Mouse (Mus musculus): ENCODE data around the gene Ccdc36. TPM values are rescaled to one million over a fixed set of nuclear protein-coding genes. Genes with fewer than 3 reads are reported as not detected.

The Ccdc36 gene
- polyA plus RNA-seq, 1 experiment from 2014 or later: not detected

DNA sequence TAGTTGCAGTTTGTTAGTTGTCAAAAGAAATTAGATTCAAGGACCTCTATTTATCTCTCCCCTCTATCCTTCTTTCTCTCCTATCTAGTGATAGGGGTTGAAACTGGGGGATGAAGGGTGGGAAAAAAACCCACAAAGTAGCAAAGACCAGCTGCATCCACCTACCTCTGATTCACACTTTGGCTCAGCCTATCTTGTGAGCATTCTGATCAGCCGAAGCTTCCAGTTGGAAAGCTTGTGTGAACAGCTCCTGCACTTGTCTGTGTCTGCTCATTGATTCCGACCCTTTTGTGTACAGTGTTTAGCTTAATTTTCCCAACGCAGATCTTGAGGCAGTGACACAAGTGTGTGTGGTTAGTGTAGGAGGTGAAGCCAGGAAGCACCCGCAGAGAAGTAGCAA is 25.2 kb upstream of the Ccdc36 start:
- Histone ChIP-seq H3K4me3 (ENCODE audit: inconsistent target) (no peak overlapping the region), H3K27ac (no peak overlapping the region), H3K36me3 (ENCODE audit: inconsistent target) (no peaks in the 10 kb centered on the region), H3K79me2 (ENCODE audit: inconsistent target) (no peaks in the 10 kb centered on the region)
- WGBS (ENCODE audit: missing documents): 45% methylated on average over 4 of the region's 4 CpGs

DNA sequence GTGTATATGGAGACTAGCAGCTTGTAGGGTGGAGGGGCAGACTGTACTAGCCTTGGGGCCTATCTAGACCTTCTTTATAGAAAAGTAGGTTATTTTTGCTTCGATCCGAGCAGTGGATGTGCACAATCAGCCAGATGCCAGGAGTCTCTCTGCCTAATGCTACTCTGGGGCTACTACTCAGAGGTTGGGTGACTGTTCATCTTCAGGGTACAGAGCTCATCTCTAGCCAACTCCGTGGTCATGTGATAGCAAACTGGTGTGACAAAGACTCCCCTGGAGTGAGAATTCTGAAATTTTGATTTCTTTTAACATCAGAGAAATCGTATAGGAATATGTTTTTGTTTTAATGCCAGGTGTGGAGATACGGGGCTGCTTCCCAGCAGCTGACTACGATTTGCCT is 24.6 kb upstream of the Ccdc36 start:
- Histone ChIP-seq H3K4me3 (ENCODE audit: inconsistent target) (no peak overlapping the region; the same call in 1 of the 2 replicates), H3K27ac (no peak overlapping the region), H3K79me2 (ENCODE audit: inconsistent target) (no peaks in the 10 kb centered on the region), H3K36me3 (ENCODE audit: inconsistent target) (no peaks in the 10 kb centered on the region)
- WGBS (ENCODE audit: missing documents): 64% methylated on average over 6 of the region's 6 CpGs

DNA sequence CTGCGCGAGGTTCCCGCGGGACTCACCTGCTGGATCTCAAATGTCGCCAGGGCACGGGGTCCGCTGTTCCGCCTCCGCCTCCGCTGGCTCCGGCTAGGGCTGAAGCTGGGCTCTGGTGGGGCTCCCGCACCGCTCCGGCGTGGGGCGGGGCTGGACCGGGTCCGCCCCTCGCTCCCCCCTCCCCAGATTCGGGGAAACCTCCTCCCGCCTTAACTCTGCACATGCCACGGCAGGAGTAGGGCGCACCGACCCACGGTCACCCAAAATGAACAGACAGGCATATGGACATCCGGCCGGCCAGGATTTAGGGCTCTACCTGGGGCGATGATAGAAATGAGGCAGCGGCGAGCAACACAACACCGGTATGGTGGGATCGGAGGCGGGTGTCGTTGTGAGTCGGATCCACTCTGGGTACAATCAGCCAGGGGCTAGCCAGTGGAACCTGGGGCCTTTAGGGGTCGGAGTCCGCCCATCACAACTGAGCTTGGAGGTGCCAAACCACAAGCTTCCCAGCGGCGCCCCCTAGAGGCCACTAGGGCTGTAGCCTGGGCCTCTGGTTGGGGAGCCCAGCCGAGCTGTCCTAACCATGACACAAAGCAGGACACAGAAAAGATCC is 24.1 kb upstream of the Ccdc36 start:
- Histone ChIP-seq H3K36me3 (ENCODE audit: inconsistent target) (no peaks in the 10 kb centered on the region), H3K27ac (no peak overlapping the region), H3K4me3 (ENCODE audit: inconsistent target) (peak overlapping the region; percentile 23; the same call in 1 of the 2 replicates), H3K79me2 (ENCODE audit: inconsistent target) (no peaks in the 10 kb centered on the region)
- 3% methylated on average over 40 of the region's 40 CpGs for WGBS (ENCODE audit: missing documents)

DNA sequence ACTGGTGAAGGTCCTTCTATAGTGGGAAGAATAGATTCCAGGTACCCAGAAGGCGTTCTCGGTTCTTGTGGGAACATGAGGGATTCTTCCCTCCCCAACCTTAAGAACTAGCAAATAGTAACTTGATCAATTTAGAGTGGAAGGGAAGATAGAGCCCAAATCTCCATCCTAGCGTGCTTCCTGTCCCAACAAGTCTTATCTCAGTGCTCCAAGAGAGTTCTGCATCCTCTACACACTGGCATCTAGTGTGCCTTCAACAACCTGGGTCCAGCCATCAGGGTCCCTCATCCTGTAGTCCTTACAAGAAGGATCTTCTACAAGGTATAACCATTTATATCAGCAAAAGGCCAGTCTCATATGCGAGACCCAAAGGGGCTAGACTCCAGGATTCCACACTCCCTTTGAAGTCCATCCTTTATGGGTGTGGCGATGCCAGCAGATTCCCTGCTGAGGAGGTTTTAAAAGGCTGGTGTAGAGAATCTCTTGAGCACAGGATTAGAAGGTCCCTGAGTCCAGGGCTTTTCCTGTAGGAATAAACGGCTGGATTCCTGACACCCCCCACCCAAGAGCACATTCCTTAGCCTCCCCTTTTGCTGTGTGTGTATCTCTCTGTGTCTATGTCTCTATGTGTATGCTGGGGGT is 23.4 kb upstream of the Ccdc36 start:
- WGBS (ENCODE audit: missing documents): 93% methylated on average over 5 of the region's 6 CpGs
- H3K79me2 ChIP-seq (ENCODE audit: inconsistent target): no peaks in the 10 kb centered on the region
- H3K36me3 ChIP-seq (ENCODE audit: inconsistent target): no peaks in the 10 kb centered on the region
- no peak overlapping the region for H3K27ac ChIP-seq
- no peak overlapping the region for H3K4me3 ChIP-seq (ENCODE audit: inconsistent target)

DNA sequence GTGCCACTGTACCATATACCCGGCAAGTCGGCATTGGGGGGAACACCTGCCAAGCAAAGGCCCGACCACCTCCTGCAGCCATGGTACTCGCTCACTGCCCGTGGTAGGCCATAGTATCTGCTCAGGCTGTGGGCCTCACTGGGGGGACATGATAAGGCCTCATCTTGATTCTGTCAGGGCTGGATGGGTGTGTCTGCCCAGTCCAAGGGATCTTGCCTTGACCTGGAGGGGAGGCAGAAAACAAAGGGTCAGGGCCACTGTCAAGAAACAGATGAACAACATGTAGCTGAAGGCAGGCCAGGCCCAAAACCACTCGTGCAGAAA is 22.8 kb upstream of the Ccdc36 start:
- 96% methylated on average over 6 of the region's 6 CpGs for WGBS (ENCODE audit: missing documents)
- no peaks in the 10 kb centered on the region for H3K79me2 ChIP-seq (ENCODE audit: inconsistent target)
- H3K36me3 ChIP-seq (ENCODE audit: inconsistent target): no peaks in the 10 kb centered on the region
- H3K4me3 ChIP-seq (ENCODE audit: inconsistent target): no peak overlapping the region
- no peak overlapping the region for H3K27ac ChIP-seq

DNA sequence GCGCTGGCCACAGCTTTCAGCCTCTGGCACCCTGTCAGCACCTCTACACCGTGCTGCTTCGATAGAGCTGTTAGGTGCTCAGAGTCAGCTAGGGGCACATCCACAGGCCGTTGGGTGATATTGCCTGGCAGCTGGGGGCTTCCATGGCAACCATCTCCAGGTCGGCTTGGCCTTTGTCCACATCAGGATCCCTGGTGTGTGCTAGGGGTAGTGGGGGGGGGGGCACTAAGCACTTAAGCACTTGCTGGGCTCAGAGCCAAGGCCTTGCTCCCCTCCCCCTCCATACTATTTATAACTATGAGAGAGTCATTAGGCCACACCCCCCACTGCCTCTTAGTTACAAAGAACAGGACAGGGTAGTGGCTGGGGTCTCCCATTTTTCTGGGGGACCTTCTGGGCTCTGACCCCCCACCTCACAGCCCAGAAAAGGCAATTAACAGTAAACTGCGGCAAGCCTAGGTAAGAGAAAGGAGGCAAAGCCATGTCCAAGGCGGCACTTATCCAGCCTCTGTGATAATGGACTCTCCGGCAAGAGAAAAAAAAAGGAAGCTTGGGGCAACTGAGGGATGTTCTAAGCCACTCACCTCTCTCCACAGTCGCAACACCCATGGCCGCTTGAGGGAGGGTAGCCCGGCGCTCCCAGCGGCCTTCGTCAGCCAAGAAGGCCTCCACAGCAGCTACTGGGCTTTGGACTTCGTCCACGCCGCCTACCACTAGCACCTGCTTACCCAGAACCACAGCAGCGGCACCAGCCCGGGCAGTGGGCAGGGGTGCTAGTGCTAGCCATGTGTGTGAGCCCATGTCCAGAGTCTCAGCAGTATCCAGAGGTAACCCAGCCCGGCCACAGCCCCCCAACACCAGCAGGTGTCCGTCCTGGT is 22.2 kb upstream of the Ccdc36 start:
- 66% methylated on average over 21 of the region's 21 CpGs for WGBS (ENCODE audit: missing documents)
- no peak overlapping the region for H3K27ac ChIP-seq
- no peaks in the 10 kb centered on the region for H3K79me2 ChIP-seq (ENCODE audit: inconsistent target)
- no peaks in the 10 kb centered on the region for H3K36me3 ChIP-seq (ENCODE audit: inconsistent target)
- H3K4me3 ChIP-seq (ENCODE audit: inconsistent target): no peak overlapping the region

DNA sequence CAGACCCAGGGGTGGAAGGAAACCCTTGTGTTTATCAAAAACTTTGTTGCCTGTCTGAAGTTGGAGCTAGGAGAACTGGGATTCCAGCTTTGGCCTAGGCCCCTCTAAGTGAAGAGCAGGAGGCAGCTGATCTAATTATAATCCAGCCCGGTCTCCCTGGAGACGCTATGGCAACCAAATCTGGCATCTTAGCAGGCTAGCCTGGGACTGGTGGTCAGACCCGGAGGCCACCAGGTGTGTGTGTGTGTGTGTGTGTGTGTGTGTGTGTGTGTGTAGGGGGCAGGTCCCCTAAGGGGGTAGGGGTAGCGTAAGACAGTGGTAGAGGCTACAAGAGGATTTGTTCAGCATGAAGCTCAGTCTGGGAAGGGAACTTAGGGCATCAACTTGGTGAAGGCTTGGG is 21.6 kb upstream of the Ccdc36 start:
- H3K36me3 ChIP-seq (ENCODE audit: inconsistent target): no peaks in the 10 kb centered on the region
- no peak overlapping the region for H3K27ac ChIP-seq
- no peaks in the 10 kb centered on the region for H3K79me2 ChIP-seq (ENCODE audit: inconsistent target)
- 76% methylated on average over 4 of the region's 4 CpGs for WGBS (ENCODE audit: missing documents)
- H3K4me3 ChIP-seq (ENCODE audit: inconsistent target): no peak overlapping the region

DNA sequence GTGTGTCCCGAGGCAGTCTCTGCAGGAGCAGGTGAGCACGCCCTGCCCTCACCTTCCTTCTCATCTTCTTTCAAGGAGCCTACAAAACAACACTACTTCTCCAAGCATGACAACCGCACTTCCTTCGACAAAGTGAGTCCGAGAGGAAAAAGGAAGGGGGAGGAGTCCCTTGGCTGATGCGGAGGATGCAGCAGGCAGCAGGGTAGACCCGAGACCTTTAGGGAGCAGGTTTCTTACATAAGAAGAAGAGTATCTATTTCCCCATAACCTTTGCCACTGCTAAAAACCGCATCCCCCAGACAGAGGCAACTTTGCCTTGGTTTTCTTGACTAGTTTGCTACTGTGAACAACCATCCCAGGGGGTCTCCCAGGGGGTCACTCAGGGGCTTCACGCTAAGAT is 16.8 kb upstream of the Ccdc36 start:
- no peaks in the 10 kb centered on the region for H3K36me3 ChIP-seq (ENCODE audit: inconsistent target)
- H3K4me3 ChIP-seq (ENCODE audit: inconsistent target): no peak overlapping the region
- H3K79me2 ChIP-seq (ENCODE audit: inconsistent target): no peaks in the 10 kb centered on the region
- WGBS (ENCODE audit: missing documents): 27% methylated on average over 9 of the region's 9 CpGs
- H3K27ac ChIP-seq: no peak overlapping the region

DNA sequence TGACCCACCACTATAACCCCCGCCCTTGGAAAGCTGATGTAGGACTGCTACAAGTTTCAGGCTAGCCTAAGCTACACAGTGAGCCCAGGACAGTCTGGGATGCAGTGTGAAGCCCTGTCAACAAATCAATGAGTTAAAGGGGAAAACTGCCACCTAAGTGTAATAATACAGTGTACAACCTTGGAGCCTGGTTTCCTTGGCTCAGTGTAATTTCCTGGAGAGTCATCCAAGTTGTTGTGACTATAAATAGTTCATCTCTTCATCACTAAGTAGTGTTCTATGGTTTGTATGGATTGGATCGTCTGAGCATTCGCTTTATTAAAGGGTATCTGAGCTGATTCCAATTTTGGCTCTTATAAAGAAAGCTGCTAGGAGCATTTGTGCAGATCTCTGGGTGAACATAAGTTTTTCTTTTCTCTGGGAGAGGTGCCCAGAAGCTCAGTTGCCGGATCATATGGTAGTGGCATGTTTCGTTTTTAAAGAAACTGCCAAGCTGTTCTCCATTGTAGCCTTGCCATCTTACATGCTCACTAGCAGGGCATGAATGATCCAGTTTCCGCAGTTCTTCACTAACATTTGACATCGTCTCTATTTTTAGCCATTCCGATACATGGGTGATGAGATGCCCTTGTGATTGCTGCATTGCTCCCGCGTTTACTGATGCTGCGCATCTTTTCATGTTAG is 13.1 kb upstream of the Ccdc36 start:
- no peaks in the 10 kb centered on the region for H3K79me2 ChIP-seq (ENCODE audit: inconsistent target)
- no peaks in the 10 kb centered on the region for H3K36me3 ChIP-seq (ENCODE audit: inconsistent target)
- WGBS (ENCODE audit: missing documents): 94% methylated on average over 11 of the region's 11 CpGs

DNA sequence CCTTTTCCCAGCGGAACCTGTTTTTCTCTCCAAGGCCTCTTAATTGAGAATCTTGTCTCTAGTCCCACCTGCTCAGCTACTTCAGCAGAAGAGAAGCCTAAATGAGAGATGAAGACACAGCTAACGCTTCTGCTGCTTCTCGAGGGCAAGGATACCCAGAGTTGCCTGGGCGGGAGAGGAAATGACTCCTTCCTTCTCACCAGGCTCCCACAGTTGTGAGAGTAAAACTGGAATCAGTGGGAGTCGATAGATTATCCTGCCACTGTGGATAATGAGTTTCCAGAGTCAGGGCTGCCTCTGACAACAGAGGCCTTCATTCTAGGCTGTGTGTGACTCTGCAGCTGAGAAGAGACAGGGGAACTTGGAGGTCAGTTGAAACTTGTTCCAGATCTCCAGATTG is 12.2 kb upstream of the Ccdc36 start:
- Histone ChIP-seq H3K79me2 (ENCODE audit: inconsistent target) (no peaks in the 10 kb centered on the region), H3K36me3 (ENCODE audit: inconsistent target) (no peaks in the 10 kb centered on the region), H3K27ac (no peak overlapping the region), H3K4me3 (ENCODE audit: inconsistent target) (no peak overlapping the region)
- WGBS (ENCODE audit: missing documents): 84% methylated on average over 5 of the region's 5 CpGs

More for the DNA sequence above, 13.1 kb upstream of the Ccdc36 start:
- Histone ChIP-seq H3K4me3 (ENCODE audit: inconsistent target) (no peak overlapping the region), H3K27ac (no peak overlapping the region)

DNA sequence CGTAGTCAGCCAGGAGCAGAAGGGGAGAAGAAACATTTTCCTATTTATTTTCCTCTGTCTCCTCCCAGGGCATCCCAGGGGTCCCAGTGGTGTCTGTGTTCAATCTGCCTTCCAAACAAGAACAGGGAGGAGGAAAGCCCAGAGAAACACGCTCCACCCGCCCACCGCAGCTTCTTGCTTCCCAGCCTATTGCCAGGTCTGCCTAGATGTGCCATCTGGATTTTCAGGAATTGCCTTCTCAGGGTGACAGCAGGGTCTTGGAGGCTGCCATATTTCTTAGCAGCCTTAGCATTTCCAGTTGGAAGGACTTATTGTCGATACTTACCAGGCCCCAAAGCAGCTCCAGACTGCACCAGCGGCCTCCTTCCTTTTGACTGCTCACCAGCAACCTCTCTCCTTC is 10.9 kb upstream of the Ccdc36 start:
- Histone ChIP-seq H3K4me3 (ENCODE audit: inconsistent target) (no peak overlapping the region), H3K27ac (no peak overlapping the region), H3K36me3 (ENCODE audit: inconsistent target) (no peaks in the 10 kb centered on the region), H3K79me2 (ENCODE audit: inconsistent target) (no peaks in the 10 kb centered on the region)
- 96% methylated on average over 6 of the region's 6 CpGs for WGBS (ENCODE audit: missing documents)

DNA sequence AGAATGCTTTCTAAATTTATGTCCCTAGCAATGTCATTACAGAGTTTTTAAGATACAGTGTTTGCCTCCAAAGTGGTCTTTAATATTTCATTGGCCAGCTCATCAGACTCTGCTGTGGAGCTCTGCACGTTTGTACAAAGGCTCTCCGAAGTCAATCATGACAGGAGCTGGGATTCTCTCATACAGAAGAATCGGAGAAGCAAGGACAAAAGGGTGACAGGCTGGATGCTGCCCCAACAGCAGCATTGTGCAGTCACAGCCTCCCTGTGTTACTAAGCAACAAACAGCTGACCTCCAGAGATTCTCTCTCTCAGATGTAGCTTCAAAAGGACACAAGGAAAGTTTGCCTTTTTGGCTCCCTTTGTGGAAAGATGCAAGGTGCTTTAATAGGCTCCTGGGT is 7.9 kb upstream of the Ccdc36 start, which contains the start of gene BC048562:
TSS of gene BC048562 (plus strand) at position 301 of the 400 bp plus-strand sequence.
- Histone ChIP-seq H3K4me3 (ENCODE audit: inconsistent target) (no peak within 1 kb of the TSS), H3K79me2 (ENCODE audit: inconsistent target) (no peaks in the 10 kb centered on the region), H3K36me3 (ENCODE audit: inconsistent target) (no peaks in the 10 kb centered on the region), H3K27ac (no peak within 1 kb of the TSS)
- 91% methylated on average over 3 of the region's 3 CpGs for WGBS (ENCODE audit: missing documents)

DNA sequence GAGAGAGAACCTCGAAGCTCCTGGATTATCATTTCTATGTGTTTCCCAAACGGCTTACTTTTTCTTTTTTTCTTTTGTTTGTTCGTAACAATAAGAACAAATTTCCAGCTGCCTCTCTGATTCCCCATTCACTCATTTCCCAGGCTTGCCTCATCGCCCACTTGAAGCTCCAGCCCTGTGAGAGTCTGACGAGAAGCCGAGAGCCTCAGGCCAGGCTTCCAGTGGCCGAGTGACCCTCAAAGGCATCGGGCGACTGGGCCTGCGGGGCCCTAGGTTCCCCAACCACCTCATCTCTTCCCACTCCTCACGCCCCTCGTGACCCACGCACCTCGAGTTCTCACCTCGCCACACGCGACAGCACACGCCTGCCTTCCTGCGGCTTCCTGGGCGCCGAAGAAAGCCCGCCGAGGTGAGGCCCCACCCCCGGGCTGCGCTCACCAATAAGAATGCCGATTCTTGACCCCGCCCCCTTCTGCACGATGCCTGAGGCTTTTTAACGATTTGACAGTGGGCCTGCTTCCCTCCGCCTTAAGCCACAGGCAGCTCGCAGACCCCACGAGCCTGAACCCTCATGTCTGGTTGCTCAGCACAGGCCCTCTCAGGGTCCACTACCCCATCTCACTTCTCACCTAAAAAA is 3.3 kb upstream of the Ccdc36 start:
- H3K79me2 ChIP-seq (ENCODE audit: inconsistent target): no peaks in the 10 kb centered on the region
- H3K4me3 ChIP-seq (ENCODE audit: inconsistent target): no peak overlapping the region
- H3K27ac ChIP-seq: no peak overlapping the region
- H3K36me3 ChIP-seq (ENCODE audit: inconsistent target): no peaks in the 10 kb centered on the region
- 60% methylated on average over 32 of the region's 32 CpGs for WGBS (ENCODE audit: missing documents)

DNA sequence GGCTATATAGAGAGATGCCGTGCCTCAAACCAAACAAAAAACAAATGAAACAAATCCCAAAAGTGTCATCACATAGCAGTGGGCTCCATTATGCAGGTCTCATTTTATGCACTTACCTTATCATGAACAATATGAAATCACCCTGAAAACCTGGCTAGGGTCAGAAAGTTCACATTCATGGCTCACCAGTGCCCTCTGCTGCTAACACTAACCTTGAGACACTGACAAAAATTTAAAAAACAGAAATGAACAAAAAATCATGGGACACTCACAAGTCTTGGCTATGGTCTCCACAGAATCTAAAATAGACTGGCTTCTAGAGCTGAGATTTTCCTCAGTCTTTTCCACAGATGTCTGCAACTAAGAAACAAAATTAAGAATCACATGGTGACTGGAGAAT is 16.1 kb downstream of the Ccdc36 start:
- H3K36me3 ChIP-seq (ENCODE audit: inconsistent target): no peaks in the 10 kb centered on the region
- H3K27ac ChIP-seq: no peak overlapping the region
- 100% methylated on average over 1 of the region's 1 CpGs for WGBS (ENCODE audit: missing documents)

More for the DNA sequence above, 16.1 kb downstream of the Ccdc36 start:
- no peak overlapping the region for H3K4me3 ChIP-seq (ENCODE audit: inconsistent target)
- no peaks in the 10 kb centered on the region for H3K79me2 ChIP-seq (ENCODE audit: inconsistent target)

All from macrophage (primary cell).